Mouse (Mus musculus) gastrocnemius, postnatal 25 days (tissue): Measurements from ENCODE around the gene Il3. TPM values are rescaled to one million over a fixed set of nuclear protein-coding genes. Genes with fewer than 3 reads are reported as not detected.

Experiments
- DNase-seq: peaks from one replicate; pipeline ENCODE4 v3.0.0; 2022
- total RNA-seq, 2 experiments: library from RNA; stranded (reverse); gene quantifications; 1 replicate in 1 of 2; 2 replicates in 1 of 2; pipeline ENCODE4 v1.2.3; 2021

Gene Il3
- total RNA-seq, 2 experiments from 2014 or later: not detected

DNA sequence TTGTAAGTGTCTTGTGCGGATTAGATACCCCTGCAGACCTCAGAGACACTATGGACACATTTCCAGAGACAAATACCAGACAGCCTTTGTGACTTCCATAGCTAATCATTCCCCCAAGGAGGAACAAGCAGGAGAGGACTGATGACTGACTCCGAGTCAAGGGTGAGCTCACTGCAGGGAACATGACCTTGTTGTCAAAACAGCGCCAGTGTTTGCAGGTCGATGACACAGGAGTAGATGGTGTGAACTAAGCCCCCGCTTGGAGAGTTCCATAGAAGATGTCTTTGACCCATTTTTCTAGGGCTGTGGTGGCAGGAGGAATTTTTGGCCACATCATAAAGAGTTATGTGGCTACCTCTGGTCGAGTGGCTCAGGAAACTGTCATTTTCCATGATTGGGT is 51.0 kb downstream of the Il3 start:
- no peak for DNase-seq

Other genes starting within 250 kb of the Il3 start
- gene Slc22a4, start 239.2 kb downstream of the Il3 start, total RNA-seq: 1 to 10 TPM; 1.6 to 6.9 TPM
- 1 to 10 TPM; 8.6 to 10.0 TPM for gene Pdlim4, start 198.3 kb downstream of the Il3 start, total RNA-seq
- gene P4ha2, start 167.2 kb downstream of the Il3 start, total RNA-seq: 10 to 100 TPM; 25.6 to 32.3 TPM
- not detected for gene Csf2, start 17.6 kb downstream of the Il3 start, total RNA-seq
- 10 to 100 TPM; 20.1 to 23.5 TPM for gene Acsl6, start 36.5 kb upstream of the Il3 start, total RNA-seq
- not detected for gene Meikin, start 103.4 kb upstream of the Il3 start, total RNA-seq
- 10 to 100 TPM; 22.1 to 38.2 TPM for gene Fnip1, start 170.9 kb upstream of the Il3 start, total RNA-seq